Mouse (Mus musculus) MEL (cell line): Measurements from ENCODE around the gene E330009J07Rik. TPM values are rescaled to one million over a fixed set of nuclear protein-coding genes. Genes with fewer than 3 reads are reported as not detected.

Experiments used
- DNase-seq: peaks from one replicate; pipeline ENCODE4 v3.0.0; 2011; ENCODE audit warnings: low read depth, low spot score
- H3K27ac ChIP-seq: 2 replicates; pipeline ENCODE4 v1.5.1; 2012; ENCODE audit warnings: low read depth, mild to moderate bottlenecking, control low read depth, low read length, moderate library complexity; ENCODE audit not compliant: control insufficient read depth
- H3K27me3 ChIP-seq, 2 experiments: fragments of 150-350 bp in 1 of 2; sonication (generic) in 1 of 2; 2 replicates each; pipeline ENCODE4 v1.6.1; 2012; ENCODE audit warnings: low read length in 2 of 2, mild to moderate bottlenecking in 2 of 2, improper control_type of control experiment in 1 of 2, moderate library complexity in 1 of 2; ENCODE audit not compliant: insufficient read depth in 2 of 2, control insufficient read depth in 1 of 2
- H3K36me3 ChIP-seq, 2 experiments: 2 replicates each; pipeline ENCODE4 v1.6.1; 2012 to 2014; ENCODE audit warnings: low read length in 2 of 2, improper control_type of control experiment in 1 of 2, inconsistent platforms in 1 of 2, mild to moderate bottlenecking in 1 of 2; ENCODE audit not compliant: insufficient read depth in 2 of 2, control insufficient read depth in 1 of 2
- H3K4me1 ChIP-seq, 2 experiments: fragments of 150-350 bp in 1 of 2; sonication (generic) in 1 of 2; 2 replicates each; pipeline ENCODE4 v1.6.1; 2012; ENCODE audit warnings: low read length in 2 of 2, improper control_type of control experiment in 1 of 2, mild to moderate bottlenecking in 1 of 2; ENCODE audit not compliant: insufficient read depth in 2 of 2, control insufficient read depth in 1 of 2
- H3K4me3 ChIP-seq, 2 experiments: fragments of 150-350 bp in 1 of 2; sonication (generic) in 1 of 2; 2 replicates each; pipeline ENCODE4 v1.5.1; 2012; ENCODE audit warnings: low read depth in 2 of 2, low read length in 2 of 2, mild to moderate bottlenecking in 2 of 2, moderate library complexity in 2 of 2, control low read depth in 1 of 2, improper control_type of control experiment in 1 of 2; ENCODE audit not compliant: control insufficient read depth in 1 of 2, insufficient read depth in 1 of 2
- H3K79me2 ChIP-seq: 2 replicates; pipeline ENCODE4 v1.6.1; 2012; ENCODE audit warnings: mild to moderate bottlenecking, low read length, moderate library complexity; ENCODE audit not compliant: control insufficient read depth, poor library complexity, insufficient read depth
- H3K9ac ChIP-seq: 2 replicates; pipeline ENCODE4 v1.6.1; 2012; ENCODE audit warnings: low read depth, mild to moderate bottlenecking, control low read depth, low read length, moderate library complexity; ENCODE audit not compliant: control insufficient read depth, poor library complexity, severe bottlenecking
- H3K9me3 ChIP-seq: fragments of 150-350 bp; sonication (generic); replicated peaks from 2 replicates; pipeline ENCODE4 v1.6.1; 2012; ENCODE audit warnings: mild to moderate bottlenecking, low read length, improper control_type of control experiment, moderate library complexity; ENCODE audit not compliant: insufficient read depth
- CHD1 ChIP-seq: IDR thresholded peaks from 2 replicates; pipeline ENCODE4 v1.6.1; 2012; ENCODE audit warnings: low read depth, mild to moderate bottlenecking, inconsistent platforms, low read length, improper control_type of control experiment
- CHD2 ChIP-seq: IDR thresholded peaks from 2 replicates; pipeline ENCODE4 v1.6.1; 2011; ENCODE audit warnings: low read length, improper control_type of control experiment
- CTCF ChIP-seq, 3 experiments: IDR thresholded peaks in 2 of 3; conservative IDR thresholded peaks in 1 of 3; 2 replicates each; pipeline ENCODE4 v1.5.1; 2011 to 2012; ENCODE audit warnings: low read length in 3 of 3, low read depth in 2 of 3, mild to moderate bottlenecking in 2 of 3, improper control_type of control experiment in 1 of 3, inconsistent platforms in 1 of 3, mixed read lengths in 1 of 3, moderate library complexity in 1 of 3; ENCODE audit not compliant: control insufficient read depth in 1 of 3, insufficient read depth in 1 of 3, poor library complexity in 1 of 3, severe bottlenecking in 1 of 3
- E2F4 ChIP-seq: IDR thresholded peaks from 2 replicates; pipeline ENCODE4 v1.6.1; 2011; ENCODE audit warnings: low read depth, low read length, improper control_type of control experiment, borderline replicate concordance
- ELF1 ChIP-seq: IDR thresholded peaks from 2 replicates; pipeline ENCODE4 v1.6.1; 2014; ENCODE audit warnings: low read depth, mild to moderate bottlenecking, inconsistent platforms, low read length, improper control_type of control experiment, moderate library complexity
- EP300 ChIP-seq, 2 experiments: IDR thresholded peaks; 2 replicates each; pipeline ENCODE4 v1.6.1; 2011; ENCODE audit warnings: improper control_type of control experiment in 2 of 2, low read length in 2 of 2, low read depth in 1 of 2, mild to moderate bottlenecking in 1 of 2
- GABPA ChIP-seq: IDR thresholded peaks from 2 replicates; pipeline ENCODE4 v1.6.1; 2012; ENCODE audit warnings: low read depth, mild to moderate bottlenecking, inconsistent platforms, low read length, improper control_type of control experiment, moderate library complexity
- JUND ChIP-seq: IDR thresholded peaks from 2 replicates; pipeline ENCODE4 v1.6.1; 2011; ENCODE audit warnings: low read depth, mild to moderate bottlenecking, improper control_type of control experiment, low read length
- MAX ChIP-seq: IDR thresholded peaks from 2 replicates; pipeline ENCODE4 v1.6.1; 2011; ENCODE audit warnings: low read length, improper control_type of control experiment
- MAZ ChIP-seq: IDR thresholded peaks from 2 replicates; pipeline ENCODE4 v1.6.1; 2012; ENCODE audit warnings: low read depth, mild to moderate bottlenecking, inconsistent platforms, low read length, improper control_type of control experiment
- MXI1 ChIP-seq: IDR thresholded peaks from 2 replicates; pipeline ENCODE4 v1.6.1; 2011; ENCODE audit warnings: mild to moderate bottlenecking, low read depth, low read length, improper control_type of control experiment
- MYC ChIP-seq: IDR thresholded peaks from 2 replicates; pipeline ENCODE4 v1.6.1; 2011; ENCODE audit warnings: low read depth, mild to moderate bottlenecking, low read length, improper control_type of control experiment, moderate library complexity
- NRF1 ChIP-seq: IDR thresholded peaks from 2 replicates; pipeline ENCODE4 v1.6.1; 2014; ENCODE audit warnings: low read depth, mild to moderate bottlenecking, inconsistent platforms, low read length, improper control_type of control experiment, moderate library complexity; ENCODE audit not compliant: poor library complexity, insufficient read depth, severe bottlenecking
- POLR2AphosphoS2 ChIP-seq: IDR thresholded peaks from 2 replicates; pipeline ENCODE4 v1.6.1; 2011; ENCODE audit warnings: low read length, improper control_type of control experiment
- POLR2AphosphoS5 ChIP-seq: IDR thresholded peaks from 2 replicates; pipeline ENCODE4 v1.6.1; 2012; ENCODE audit warnings: low read depth, borderline replicate concordance, mild to moderate bottlenecking, inconsistent platforms, low read length, moderate library complexity, mixed read lengths
- SIN3A ChIP-seq: IDR thresholded peaks from 2 replicates; pipeline ENCODE4 v1.6.1; 2012; ENCODE audit warnings: low read length, improper control_type of control experiment, inconsistent platforms
- TAL1 ChIP-seq: IDR thresholded peaks from 2 replicates; pipeline ENCODE4 v1.6.1; 2012; ENCODE audit warnings: mild to moderate bottlenecking, inconsistent platforms, low read length, moderate library complexity, mixed read lengths
- TCF12 ChIP-seq: IDR thresholded peaks from 2 replicates; pipeline ENCODE4 v1.6.1; 2014; ENCODE audit warnings: low read depth, mild to moderate bottlenecking, inconsistent platforms, low read length, improper control_type of control experiment, moderate library complexity
- USF1 ChIP-seq: IDR thresholded peaks from 2 replicates; pipeline ENCODE4 v1.6.1; 2014; ENCODE audit warnings: low read depth, mild to moderate bottlenecking, inconsistent platforms, low read length, improper control_type of control experiment, moderate library complexity
- USF2 ChIP-seq, 2 experiments: IDR thresholded peaks; 2 replicates each; pipeline ENCODE4 v1.6.1; 2011 to 2012; ENCODE audit warnings: improper control_type of control experiment in 2 of 2, low read length in 2 of 2, borderline replicate concordance in 1 of 2, inconsistent platforms in 1 of 2, low read depth in 1 of 2, mild to moderate bottlenecking in 1 of 2; ENCODE audit not compliant: insufficient read depth in 1 of 2
- ZKSCAN1 ChIP-seq: IDR thresholded peaks from 2 replicates; pipeline ENCODE4 v1.6.1; 2012; ENCODE audit warnings: low read depth, mild to moderate bottlenecking, inconsistent platforms, low read length, improper control_type of control experiment, moderate library complexity
- ZMIZ1 ChIP-seq: IDR thresholded peaks from 2 replicates; pipeline ENCODE4 v1.6.1; 2012; ENCODE audit warnings: low read depth, mild to moderate bottlenecking, inconsistent platforms, low read length, improper control_type of control experiment, moderate library complexity
- polyA plus RNA-seq, 2 experiments: library from polyadenylated mRNA; stranded (reverse) in 1 of 2; unstranded in 1 of 2; fragments of >175 nt in 1 of 2; fragments of >200 nt in 1 of 2; gene quantifications; 2 replicates each; pipeline versions ENCODE4 v1.2.1 to v1.2.4; 2012; ENCODE audit warnings: low replicate concordance in 2 of 2, low read depth in 1 of 2; ENCODE audit not compliant: insufficient read length in 2 of 2, insufficient read depth in 1 of 2, missing spikeins in 1 of 2
- total RNA-seq: library from RNA; depleted of rRNA; stranded (reverse); fragments of 300-350 nt; gene quantifications from 2 replicates; pipeline ENCODE4 v1.2.3, GENCODE M21; 2012

Gene E330009J07Rik
- total and polyA plus RNA-seq, 3 experiments = 5.9 to 6.4 TPM; not detected in 1

- Histone ChIP-seq H3K9me3 (no peaks in the 10 kb centered on the region), H3K79me2 (no peaks in the 10 kb centered on the region; the same call in 1 of the 2 replicates), H3K36me3 (peaks cover 0 to 9% of the 10 kb centered on the region in 2 experiments; a peak in 2 of 4 replicates), H3K27me3 (no peaks in the 10 kb centered on the region), H3K4me3 (no peak overlapping the region), H3K9ac (no peak overlapping the region), H3K27ac (no peak overlapping the region), H3K4me1 (peaks cover 0 to 13% of the 10 kb centered on the region in 2 experiments; a peak in 3 of 4 replicates)
- DNase-seq = peak; percentile 72
- TF ChIP-seq CHD2 (no peak), MAZ (no peak), NRF1 (no peak), EP300 (IDR thresholded peaks at IDR 0.05; ENCODE audit: low read depth in 1 of 2, low read length in 2 of 2) (no peak), SIN3A (no peak), CTCF (IDR thresholded peaks at IDR 0.05 in 2 of 3, conservative IDR thresholded peaks at IDR 0.05 in 1 of 3; ENCODE audit: control insufficient read depth in 1 of 3, insufficient read depth in 1 of 3, low read depth in 2 of 3, low read length in 3 of 3, poor library complexity in 1 of 3, severe bottlenecking in 1 of 3) (no peak), CHD1 (no peak), MYC (no peak), USF2 (IDR thresholded peaks at IDR 0.05; ENCODE audit: borderline replicate concordance in 1 of 2, insufficient read depth in 1 of 2, low read depth in 1 of 2, low read length in 2 of 2) (no peak)
Measured at GRCm38 (mm10) chr6:40430251-40430650, 5.7 kb downstream of the E330009J07Rik start.

GRCm38 (mm10) chr6:40429521-40429931 is 6.4 kb downstream of the E330009J07Rik start:
- H3K27ac ChIP-seq = no peak overlapping the region
- TF ChIP-seq POLR2AphosphoS2 (no peak), EP300 (IDR thresholded peaks at IDR 0.05; ENCODE audit: low read depth in 1 of 2, low read length in 2 of 2) (no peak), MXI1 (no peak), CHD1 (no peak)
- TF ChIP-seq, all 39 proteins: peak for 0
- no peaks in the 10 kb centered on the region for H3K9me3 ChIP-seq
- DNase-seq = no peak
- H3K36me3 ChIP-seq = peaks cover 0 to 9% of the 10 kb centered on the region in 2 experiments; a peak in 2 of 4 replicates
- H3K27me3 ChIP-seq = no peaks in the 10 kb centered on the region
- no peak overlapping the region for H3K4me3 ChIP-seq
- peaks cover 0 to 13% of the 10 kb centered on the region in 2 experiments; a peak in 3 of 4 replicates for H3K4me1 ChIP-seq
- H3K9ac ChIP-seq = no peak overlapping the region
- H3K79me2 ChIP-seq = no peaks in the 10 kb centered on the region

GRCm38 (mm10) chr6:40428696-40429095 is 7.2 kb downstream of the E330009J07Rik start:
- Histone ChIP-seq H3K27ac (no peak overlapping the region), H3K27me3 (no peaks in the 10 kb centered on the region), H3K4me3 (no peak overlapping the region), H3K9me3 (no peaks in the 10 kb centered on the region), H3K9ac (no peak overlapping the region), H3K36me3 (peaks cover 0 to 9% of the 10 kb centered on the region in 2 experiments; a peak in 2 of 4 replicates), H3K79me2 (no peaks in the 10 kb centered on the region), H3K4me1 (peaks cover 0 to 13% of the 10 kb centered on the region in 2 experiments; a peak in 3 of 4 replicates)
- TF ChIP-seq TAL1 (no peak), CTCF (IDR thresholded peaks at IDR 0.05 in 2 of 3, conservative IDR thresholded peaks at IDR 0.05 in 1 of 3; ENCODE audit: control insufficient read depth in 1 of 3, insufficient read depth in 1 of 3, low read depth in 2 of 3, low read length in 3 of 3, poor library complexity in 1 of 3, severe bottlenecking in 1 of 3) (no peak), MAZ (no peak), E2F4 (no peak), JUND (no peak), TCF12 (no peak), GABPA (no peak), ELF1 (no peak), ZKSCAN1 (no peak), POLR2AphosphoS5 (no peak), MAX (no peak), MXI1 (no peak), NRF1 (no peak), USF1 (no peak), ZMIZ1 (no peak)
- DNase-seq = no peak
